ENCODE assay signal across 10 mouse cellular contexts in the genomic region with DNA sequence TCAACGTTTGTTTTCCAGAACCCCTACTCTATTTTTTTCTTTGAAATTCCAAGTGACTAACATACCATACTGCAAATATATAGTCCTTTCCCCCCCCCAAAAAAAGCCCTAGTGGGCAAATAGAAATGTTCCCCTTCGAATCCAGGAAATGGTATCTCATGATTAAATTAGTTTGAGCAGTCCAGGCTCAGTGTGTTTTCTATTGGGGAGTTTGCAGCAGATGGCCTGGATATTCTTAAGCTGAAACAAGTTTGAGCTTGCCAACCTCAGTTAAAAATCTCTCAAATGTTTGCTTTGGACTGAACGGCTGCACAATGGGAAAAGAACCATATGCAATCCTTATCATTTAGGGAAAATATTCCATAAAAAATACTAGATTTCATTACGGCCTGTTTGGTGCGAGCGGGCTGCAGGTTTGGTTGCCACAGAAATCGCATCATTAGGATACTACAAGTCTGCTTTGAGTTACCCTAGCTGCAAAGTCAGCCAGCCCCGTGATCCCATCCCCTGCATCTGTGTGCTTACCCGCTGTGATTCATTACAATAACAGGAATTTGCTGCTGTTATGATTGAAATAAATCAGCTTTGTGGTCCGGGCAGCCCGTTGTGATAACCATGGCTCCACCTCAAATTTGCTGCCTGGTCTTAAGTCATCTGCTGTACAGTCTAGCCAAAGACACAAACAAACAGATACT.
DNase-seq lines count a peak whose midpoint lies in the region; ATAC-seq and TF ChIP-seq lines count a peak whose summit lies in the region.
"Had no signal": no experiment of that assay in that cellular context is flagged by ENCODE, and none has a peak within 500 bp of the region (broad histone marks: within the 10 kb centered on the region; RNA-seq: fewer than 3 reads in every experiment).

No protein-coding gene starts in this region.

- no peak overlapping the region for H3K4me2 ChIP-seq in hindbrain, embryonic 16.5 days (ENCODE audit: low read length)

- no peak overlapping the region for H3K9ac ChIP-seq in liver, adult 2 months (ENCODE audit: low read depth, low read length)
- H3K9ac ChIP-seq in hindbrain, embryonic 16.5 days (ENCODE audit: low read depth, low read length), result no peak overlapping the region

- H3K9me3 ChIP-seq in hindbrain, embryonic 16.5 days (ENCODE audit: control insufficient read depth, low read length), result no peaks in the 10 kb centered on the region

- no peaks in the 10 kb centered on the region; the same call in 1 of the 2 replicates for H3K79me2 ChIP-seq in liver, adult 2 months (ENCODE audit: control insufficient read depth, insufficient read depth, low read length)

- DNase-seq in embryo, embryonic 11 days, result peak; percentile 34
- no peak for DNase-seq in embryo, embryonic 9.5 days (ENCODE audit: extremely low spot score)
- DNase-seq in liver, adult 2 months (ENCODE audit: extremely low read depth, low read depth, low spot score), result peak; percentile 39
- DNase-seq in liver, result no peak
- peak; percentile 47 for DNase-seq in forelimb bud, embryonic 11.5 days (ENCODE audit: low read depth, low spot score)
- peak; percentile 46 for DNase-seq in mesoderm, embryonic 11.5 days (ENCODE audit: low read depth, low spot score)
- no peak for DNase-seq in cerebellum, postnatal 25 days

- no peaks in the 10 kb centered on the region for H3K36me3 ChIP-seq in liver, adult 2 months (ENCODE audit: control insufficient read depth, insufficient read depth, low read length)
- no peaks in the 10 kb centered on the region for H3K36me3 ChIP-seq in hindbrain, embryonic 16.5 days (ENCODE audit: control insufficient read depth, insufficient read depth, low read length)

- no peak for TF ChIP-seq POLR2A in liver, adult 2 months (IDR thresholded peaks at IDR 0.05; ENCODE audit: extremely low read depth, insufficient read depth, low read length)

- no peak for ATAC-seq in hindbrain, embryonic 16.5 days

- no peak overlapping the region for H3K27ac ChIP-seq in liver, adult 2 months (replicated peaks; ENCODE audit: insufficient read depth, low read depth, low read length)
- H3K27ac ChIP-seq in hindbrain, embryonic 16.5 days (ENCODE audit: low read depth, low read length), result no peak overlapping the region
- H3K27ac ChIP-seq: macrophage had no signal

- TF ChIP-seq CTCF in liver, adult 2 months (IDR thresholded peaks at IDR 0.05; ENCODE audit: low read depth, low read length), result no peak

- no peaks in the 10 kb centered on the region for H3K27me3 ChIP-seq in liver, adult 2 months (ENCODE audit: control insufficient read depth, insufficient read depth, low read length)
- H3K27me3 ChIP-seq in hindbrain, embryonic 16.5 days (replicated peaks; ENCODE audit: control insufficient read depth, insufficient read depth, low read length), result no peaks in the 10 kb centered on the region

- no peak overlapping the region for H3K4me3 ChIP-seq in liver, adult 2 months (ENCODE audit: insufficient read depth, low read depth, low read length)
- no peak overlapping the region for H3K4me3 ChIP-seq in hindbrain, embryonic 16.5 days (ENCODE audit: low read length)
- H3K4me3 ChIP-seq: erythroblast, embryonic 14.5 days had no signal

- H3K4me1 ChIP-seq in liver, adult 2 months (ENCODE audit: control insufficient read depth, insufficient read depth, low read length), result peaks cover 7% of the 10 kb centered on the region
- no peaks in the 10 kb centered on the region for H3K4me1 ChIP-seq in hindbrain, embryonic 16.5 days (ENCODE audit: control insufficient read depth, insufficient read depth, low read depth, low read length)

- 71% methylated on average over 11 of the region's 11 CpGs for WGBS in liver, adult 2 months
- 66% methylated on average over 11 of the region's 11 CpGs for WGBS in hindbrain, embryonic 16.5 days

Comparison
In these comparisons a context has a peak if more than half of its experiments do, and no peak if none do; other contexts are left out.
1. DNase-seq: peak in embryo, embryonic 11 days (single experiment), liver, adult 2 months (single experiment), forelimb bud, embryonic 11.5 days (single experiment) and mesoderm, embryonic 11.5 days (single experiment); none in embryo, embryonic 9.5 days (single experiment), liver (single experiment) and cerebellum, postnatal 25 days (0 of 2).